Mouse (Mus musculus) testis, adult 2 months (tissue): ENCODE data around the gene Arl6ip1.
A peak's percentile ranks its signal among the peaks of the same experiment; 100 is the strongest.

Source experiments
- CTCF ChIP-seq: fragments of 200-500 bp; IDR thresholded peaks from 2 replicates; pipeline ENCODE4 v1.5.1; 2012; ENCODE audit warnings: low read depth, mild to moderate bottlenecking, inconsistent platforms, low read length, moderate library complexity; ENCODE audit not compliant: control insufficient read depth, insufficient read depth, insufficient replicate concordance
- POLR2A ChIP-seq: fragments of 200-500 bp; IDR thresholded peaks from 2 replicates; pipeline ENCODE4 v1.6.1; 2012; ENCODE audit warnings: low read depth, mild to moderate bottlenecking, inconsistent platforms, low read length, moderate library complexity; ENCODE audit not compliant: control insufficient read depth

DNA sequence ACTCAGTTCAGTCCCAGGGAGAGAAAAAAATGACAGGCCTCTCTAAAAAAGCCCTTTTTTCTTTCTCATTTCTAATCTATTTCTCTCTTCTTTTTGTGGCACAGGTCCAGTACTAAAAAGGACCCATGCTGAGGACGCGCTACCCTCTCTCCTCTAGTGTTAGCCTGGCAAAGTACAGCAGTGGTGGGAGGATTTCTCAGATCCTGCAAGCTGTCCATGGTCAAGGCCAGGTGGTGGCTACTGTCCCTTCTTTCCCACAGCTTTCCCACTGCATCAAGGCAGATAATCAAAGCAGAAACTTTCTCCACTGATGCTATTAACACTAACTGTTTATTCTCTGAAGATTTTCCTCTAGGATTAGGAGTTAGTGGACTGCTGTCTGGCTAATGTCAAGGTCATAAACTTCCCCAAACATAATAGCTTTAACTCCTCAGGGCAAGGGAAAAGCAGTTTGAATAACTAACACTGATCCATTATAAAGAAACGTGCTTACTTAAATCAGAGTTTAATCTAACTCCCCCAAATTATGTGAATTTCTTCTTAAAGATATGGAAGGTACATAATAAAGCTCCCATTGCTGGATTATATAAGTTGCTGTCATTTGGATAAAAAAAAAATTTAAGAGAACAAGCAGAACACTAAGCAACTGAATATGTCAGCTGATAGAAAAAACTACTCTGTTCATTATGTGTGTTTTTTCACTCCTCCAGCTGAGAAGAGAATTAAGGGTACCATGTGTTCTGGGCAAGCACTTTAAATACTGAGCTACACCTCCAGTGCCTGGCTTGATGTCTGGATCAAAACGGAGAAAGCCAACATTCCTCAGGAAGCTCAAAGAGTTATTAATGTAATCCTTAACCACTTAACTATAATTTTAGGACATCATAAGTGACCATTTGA is 5.7 kb downstream of the Arl6ip1 start:
- TF ChIP-seq POLR2A (no peak), CTCF (peak; percentile 10; the same call in 1 of the 2 replicates)
